Mouse (Mus musculus) ES-Bruce4 (cell line): ENCODE measurements around the gene Dedd2. TPM values are rescaled to one million over a fixed set of nuclear protein-coding genes. Genes with fewer than 3 reads are reported as not detected.

Experiments used
- H3K27ac ChIP-seq: 2 replicates; pipeline ENCODE4 v1.5.1; 2012; ENCODE audit warnings: low read length, inconsistent platforms; ENCODE audit not compliant: insufficient read depth
- H3K27me3 ChIP-seq: 2 replicates; pipeline ENCODE4 v1.6.1; 2012; ENCODE audit warnings: mild to moderate bottlenecking, low read length, inconsistent platforms; ENCODE audit not compliant: control insufficient read depth, poor library complexity, insufficient read depth, severe bottlenecking
- H3K36me3 ChIP-seq: 2 replicates; pipeline ENCODE4 v1.6.1; 2012; ENCODE audit warnings: inconsistent platforms, mild to moderate bottlenecking, low read length, moderate library complexity; ENCODE audit not compliant: control insufficient read depth, poor library complexity, insufficient read depth, severe bottlenecking
- H3K4me1 ChIP-seq: one replicate; pipeline ENCODE4 v1.8.1; 2011; ENCODE audit warnings: low read length; ENCODE audit not compliant: control insufficient read depth, insufficient read depth
- H3K4me3 ChIP-seq: 2 replicates; pipeline ENCODE4 v1.5.1; 2011; ENCODE audit warnings: low read depth, mild to moderate bottlenecking, low read length
- H3K9ac ChIP-seq: 2 replicates; pipeline ENCODE4 v1.6.1; 2012; ENCODE audit warnings: low read depth, mild to moderate bottlenecking, inconsistent platforms; ENCODE audit not compliant: poor library complexity, severe bottlenecking
- H3K9me3 ChIP-seq: replicated peaks from 2 replicates; pipeline ENCODE4 v1.6.1; 2012; ENCODE audit warnings: mild to moderate bottlenecking, low read length, inconsistent platforms; ENCODE audit not compliant: control insufficient read depth, poor library complexity, insufficient read depth, severe bottlenecking
- CTCF ChIP-seq: IDR thresholded peaks from one replicate; pipeline ENCODE4 v1.8.1; 2011; ENCODE audit warnings: low read depth, low read length
- EP300 ChIP-seq: IDR thresholded peaks from 2 replicates; pipeline ENCODE4 v1.6.1; 2011; ENCODE audit warnings: low read depth, low read length; ENCODE audit not compliant: insufficient read depth
- POLR2A ChIP-seq: IDR thresholded peaks from one replicate; pipeline ENCODE4 v1.8.1; 2011; ENCODE audit warnings: low read length; ENCODE audit not compliant: insufficient read depth
- polyA plus RNA-seq: library from polyadenylated mRNA; stranded (reverse); fragments of >200 nt; gene quantifications from 2 replicates; pipeline ENCODE4 v1.2.4, GENCODE M21; 2011; ENCODE audit warnings: low read depth; ENCODE audit not compliant: missing spikeins, insufficient read depth, insufficient read length

The Dedd2 gene
- polyA plus RNA-seq, 1 experiment = 10.2 TPM

GRCm38 (mm10) chr7:25187662-25188650 lies 32.5 kb downstream of the Dedd2 start:
- Histone ChIP-seq H3K9me3 (no peaks in the 10 kb centered on the region), H3K4me3 (peak overlapping the region; percentile 8; the same call in 1 of the 2 replicates), H3K27ac (peak overlapping the region; percentile 82), H3K4me1 (peaks cover 4% of the 10 kb centered on the region), H3K9ac (peak overlapping the region; percentile 10; the same call in 1 of the 2 replicates), H3K27me3 (no peaks in the 10 kb centered on the region), H3K36me3 (no peaks in the 10 kb centered on the region)
- TF ChIP-seq CTCF (peak; percentile 98), EP300 (peak; percentile 71), POLR2A (peak; percentile 17)

GRCm38 (mm10) chr7:25184091-25184490 lies 36.3 kb downstream of the Dedd2 start:
- Histone ChIP-seq H3K4me3 (no peak overlapping the region), H3K36me3 (no peaks in the 10 kb centered on the region), H3K9ac (no peak overlapping the region), H3K9me3 (no peaks in the 10 kb centered on the region), H3K4me1 (peaks cover 4% of the 10 kb centered on the region), H3K27me3 (peaks cover 4% of the 10 kb centered on the region), H3K27ac (no peak overlapping the region)
- no peak for TF ChIP-seq CTCF
- no peak for TF ChIP-seq POLR2A
- TF ChIP-seq EP300 = no peak

GRCm38 (mm10) chr7:25181814-25182213 lies 38.6 kb downstream of the Dedd2 start:
- TF ChIP-seq POLR2A = no peak
- TF ChIP-seq CTCF = no peak
- no peak for TF ChIP-seq EP300
- H3K36me3 ChIP-seq = no peaks in the 10 kb centered on the region
- peaks cover 3% of the 10 kb centered on the region for H3K4me1 ChIP-seq
- peak overlapping the region; percentile 7 for H3K4me3 ChIP-seq
- H3K9ac ChIP-seq = 0 out of 2 replicates have a peak overlapping the region, but pooled peaks have one; percentile 20
- H3K27ac ChIP-seq = no peak overlapping the region
- peaks cover 19% of the 10 kb centered on the region for H3K27me3 ChIP-seq
- no peaks in the 10 kb centered on the region for H3K9me3 ChIP-seq

- Histone ChIP-seq H3K36me3 (no peaks in the 10 kb centered on the region), H3K9me3 (no peaks in the 10 kb centered on the region), H3K27me3 (peaks cover 19% of the 10 kb centered on the region), H3K4me1 (peaks cover 3% of the 10 kb centered on the region), H3K27ac (no peak overlapping the region), H3K9ac (0 out of 2 replicates have a peak overlapping the region, but pooled peaks have one; percentile 20), H3K4me3 (peak overlapping the region; percentile 7)
- peak; percentile 57 for TF ChIP-seq CTCF
- no peak for TF ChIP-seq EP300
These were observed 39.1 kb downstream of the Dedd2 start for GRCm38 (mm10) chr7:25181331-25181790.

DNA sequence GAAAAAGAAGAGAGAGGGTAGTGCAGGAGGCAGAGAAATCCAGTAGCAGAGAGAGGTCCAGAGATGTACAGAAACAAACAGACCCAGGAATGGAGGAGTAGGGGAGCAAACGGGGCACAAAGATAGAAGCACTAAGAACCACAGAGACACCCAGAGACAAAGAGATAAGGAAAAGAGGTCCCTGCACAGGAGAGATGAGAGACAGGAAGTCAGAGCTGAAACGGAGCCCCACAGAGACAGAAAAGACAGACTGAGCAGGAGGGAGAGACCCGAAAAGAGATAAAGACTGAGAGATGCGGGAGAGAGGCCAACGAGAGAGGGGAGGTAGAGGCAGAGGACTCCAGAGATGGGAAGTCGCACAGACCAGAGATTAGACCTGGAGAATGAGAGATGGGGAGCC lies 39.9 kb downstream of the Dedd2 start:
- Histone ChIP-seq H3K4me1 (peaks cover 3% of the 10 kb centered on the region), H3K9me3 (no peaks in the 10 kb centered on the region), H3K4me3 (no peak overlapping the region), H3K27ac (no peak overlapping the region), H3K36me3 (no peaks in the 10 kb centered on the region), H3K27me3 (peaks cover 19% of the 10 kb centered on the region), H3K9ac (no peak overlapping the region)
- TF ChIP-seq CTCF (no peak), POLR2A (no peak), EP300 (no peak)
